Mouse (Mus musculus) lung, postnatal 14 days (tissue): ENCODE measurements around the gene Cep126.

Experiments
- DNase-seq: peaks from one replicate; pipeline ENCODE4 v3.0.0; 2021

Gene Cep126

GRCm38 (mm10) chr9:8134117-8134574 is at the start of gene Cep126:
Cep126 (minus strand) TSS chr9:8134294.
- peak; percentile 82 for DNase-seq

GRCm38 (mm10) chr9:8179554-8179953 is 45.5 kb upstream of the Cep126 start:
- no peak for DNase-seq

GRCm38 (mm10) chr9:8177099-8177498 is 43.0 kb upstream of the Cep126 start:
- no peak for DNase-seq

- no peak for DNase-seq
Observed at GRCm38 (mm10) chr9:8157011-8157410, 22.9 kb upstream of the Cep126 start.

GRCm38 (mm10) chr9:8139501-8139900 is 5.4 kb upstream of the Cep126 start:
- DNase-seq = no peak

- no peak for DNase-seq
Observed at GRCm38 (mm10) chr9:8133586-8134115, 443 bp downstream of the Cep126 start.

GRCm38 (mm10) chr9:8123495-8123894 is 10.6 kb downstream of the Cep126 start:
- DNase-seq = no peak

- DNase-seq = no peak
Observed at GRCm38 (mm10) chr9:8114516-8114915, 19.6 kb downstream of the Cep126 start.

- no peak for DNase-seq
Observed at GRCm38 (mm10) chr9:8103050-8103449, 31.0 kb downstream of the Cep126 start.

GRCm38 (mm10) chr9:8100962-8101361 is 33.1 kb downstream of the Cep126 start:
- no peak for DNase-seq

GRCm38 (mm10) chr9:8078882-8079281 is 55.2 kb downstream of the Cep126 start:
- no peak for DNase-seq

- peak; percentile 19 for DNase-seq
Observed at GRCm38 (mm10) chr9:8074345-8074744, 59.7 kb downstream of the Cep126 start.

GRCm38 (mm10) chr9:8073203-8073755 is 60.8 kb downstream of the Cep126 start:
- no peak for DNase-seq

- DNase-seq = no peak
Observed at GRCm38 (mm10) chr9:8059636-8060035, 74.5 kb downstream of the Cep126 start.

- DNase-seq = no peak
Observed at GRCm38 (mm10) chr9:8054831-8055230, 79.3 kb downstream of the Cep126 start.

GRCm38 (mm10) chr9:8043044-8043387 is 91.1 kb downstream of the Cep126 start:
- no peak for DNase-seq

GRCm38 (mm10) chr9:8042338-8043043 is 91.6 kb downstream of the Cep126 start, which contains the start of gene Cfap300:
Cfap300 (minus strand) TSS chr9:8042823.
- peak; percentile 97 for DNase-seq

GRCm38 (mm10) chr9:8035546-8035945 is 98.5 kb downstream of the Cep126 start:
- peak; percentile 30 for DNase-seq

GRCm38 (mm10) chr9:8035091-8035490 is 99.0 kb downstream of the Cep126 start:
- no peak for DNase-seq

GRCm38 (mm10) chr9:8034143-8034542 is 100.0 kb downstream of the Cep126 start:
- DNase-seq = no peak

GRCm38 (mm10) chr9:8032847-8033246 is 101.2 kb downstream of the Cep126 start:
- no peak for DNase-seq
